Comparison of ENCODE assay signal across 11 mouse cellular contexts in genomic region chr13:45622871-45623546, GRCm38 (mm10).
DNase-seq lines count a peak whose midpoint lies in the region; TF ChIP-seq lines count a peak whose summit lies in the region.
"Had no signal": no experiment of that assay in that cellular context is flagged by ENCODE, and none has a peak within 500 bp of the region (broad histone marks: within the 10 kb centered on the region; RNA-seq: fewer than 3 reads in every experiment).

No protein-coding gene starts in this region.

- WGBS in heart, embryonic 10.5 days, result 86% methylated on average over 4 of the region's 4 CpGs
- 91% methylated on average over 4 of the region's 4 CpGs for WGBS in forebrain, embryonic 10.5 days

- peaks cover 29% of the 10 kb centered on the region for H3K4me1 ChIP-seq in heart, embryonic 10.5 days
- no peaks in the 10 kb centered on the region; the same call in 1 of the 2 replicates for H3K4me1 ChIP-seq in embryonic fibroblast, embryonic 13.5 days (ENCODE audit: control insufficient read depth, insufficient read depth, low read length)
- peaks cover 17% of the 10 kb centered on the region for H3K4me1 ChIP-seq in forebrain, embryonic 10.5 days

- H3K9me3 ChIP-seq in heart, embryonic 10.5 days, result no peaks in the 10 kb centered on the region
- no peaks in the 10 kb centered on the region for H3K9me3 ChIP-seq in forebrain, embryonic 10.5 days
- H3K9me3 ChIP-seq: embryonic facial prominence, embryonic 13.5 days; forebrain, embryonic 15.5 days had no signal

- no peak for TF ChIP-seq CTCF in embryonic fibroblast, embryonic 13.5 days (IDR thresholded peaks at IDR 0.05; ENCODE audit: borderline replicate concordance, insufficient read depth, low read length)

- peak; percentile 94 for DNase-seq in heart, adult 11 months
- DNase-seq in heart, embryonic 10.5 days (ENCODE audit: low spot score), result no peak
- peak; percentile 51 for DNase-seq in brain, adult 2 months (ENCODE audit: low read depth, low spot score)
- DNase-seq in heart, postnatal 36 days, result peak; percentile 23 to 37
- no peak for DNase-seq in urinary bladder, postnatal 14 days (ENCODE audit: low spot score)
- no peak for DNase-seq in forebrain, embryonic 10.5 days (ENCODE audit: extremely low spot score, low spot score)
- DNase-seq in adrenal gland, adult (ENCODE audit: inconsistent age in 2 of 2, low spot score in 1 of 2), result no peak
- DNase-seq: lung, adult 18-20 months had no signal

- no peak overlapping the region for H3K27ac ChIP-seq in heart, embryonic 10.5 days
- peak overlapping the region; percentile 67; the same call in 1 of the 2 replicates for H3K27ac ChIP-seq in embryonic fibroblast, embryonic 13.5 days (ENCODE audit: insufficient read depth, low read length)
- H3K27ac ChIP-seq in forebrain, embryonic 10.5 days, result no peak overlapping the region
- H3K27ac ChIP-seq: embryonic facial prominence, embryonic 13.5 days; forebrain, embryonic 15.5 days had no signal

- no peaks in the 10 kb centered on the region for H3K27me3 ChIP-seq in heart, embryonic 10.5 days (ENCODE audit: insufficient read depth, poor library complexity, severe bottlenecking)
- no peaks in the 10 kb centered on the region for H3K27me3 ChIP-seq in forebrain, embryonic 10.5 days (ENCODE audit: poor library complexity, severe bottlenecking)
- H3K27me3 ChIP-seq: embryonic facial prominence, embryonic 13.5 days; forebrain, embryonic 15.5 days had no signal

- intact Hi-C loops in heart, postnatal 36 days (cut with DNase I), result no loop called here

- TF ChIP-seq POLR2A in embryonic fibroblast, embryonic 13.5 days (IDR thresholded peaks at IDR 0.05; ENCODE audit: low read depth, low read length), result no peak

- no peak overlapping the region for H3K4me3 ChIP-seq in heart, embryonic 10.5 days
- H3K4me3 ChIP-seq in embryonic fibroblast, embryonic 13.5 days (ENCODE audit: insufficient read depth, low read length), result no peak overlapping the region
- H3K4me3 ChIP-seq in forebrain, embryonic 10.5 days, result no peak overlapping the region
- H3K4me3 ChIP-seq: embryonic facial prominence, embryonic 13.5 days; forebrain, embryonic 15.5 days had no signal

- H3K36me3 ChIP-seq in heart, embryonic 10.5 days, result no peaks in the 10 kb centered on the region
- H3K36me3 ChIP-seq in forebrain, embryonic 10.5 days (replicated peaks), result no peaks in the 10 kb centered on the region
- H3K36me3 ChIP-seq: embryonic facial prominence, embryonic 13.5 days had no signal

Comparison
In these comparisons a context has a peak if more than half of its experiments do, and no peak if none do; other contexts are left out.
1. DNase-seq: peak in heart, adult 11 months (single experiment), brain, adult 2 months (single experiment) and heart, postnatal 36 days (2 of 2); none in heart, embryonic 10.5 days (single experiment), urinary bladder, postnatal 14 days (single experiment), forebrain, embryonic 10.5 days (single experiment) and adrenal gland, adult (0 of 2).